Mouse (Mus musculus): ENCODE data around the gene Avpr2.

DNA sequence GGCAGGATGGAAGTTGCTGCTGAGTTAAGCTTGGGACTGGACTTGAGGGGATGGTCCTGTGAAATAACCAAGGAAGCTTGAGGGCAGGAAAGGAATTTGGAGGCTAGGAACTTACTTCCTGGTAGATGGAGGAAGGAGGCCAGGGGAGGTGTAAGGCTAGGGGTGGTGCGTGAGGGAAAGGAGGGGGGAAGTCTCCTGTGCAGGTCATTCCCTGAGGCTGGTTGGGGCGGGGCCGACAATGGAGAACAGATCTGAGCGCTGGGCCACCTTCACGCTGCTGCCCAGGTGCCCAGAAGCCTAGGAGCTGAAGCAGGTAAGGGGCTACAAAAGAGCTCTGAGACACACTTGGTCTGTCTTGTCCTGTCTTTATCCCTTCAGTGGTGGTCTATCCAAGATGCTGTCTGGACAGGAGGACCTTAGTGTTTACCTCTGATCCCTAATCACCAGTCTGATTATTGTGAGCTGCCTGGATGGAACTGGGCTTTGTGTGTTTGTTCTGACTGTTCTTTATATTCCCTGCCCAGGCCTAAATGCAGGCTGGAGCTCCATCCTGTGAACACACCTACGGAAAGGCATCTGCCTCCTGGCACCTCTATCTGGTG lies at the start of gene Avpr2:
- no peak for TF ChIP-seq CTCF (conservative IDR thresholded peaks at IDR 0.05; ENCODE audit: low read length)
- no peak for TF ChIP-seq POU5F1 (IDR thresholded peaks at IDR 0.05; ENCODE audit: borderline replicate concordance, low read length)

Data from E14TG2a.4 (cell line).